Mouse (Mus musculus): ENCODE results near the gene 1700012B09Rik. TPM values are rescaled to one million over a fixed set of nuclear protein-coding genes. Genes with fewer than 3 reads are reported as not detected.

Gene 1700012B09Rik
- polyA plus RNA-seq, 1 experiment from 2014 or later = not detected

- Histone ChIP-seq H3K9ac (no peak overlapping the region), H3K36me3 (no peaks in the 10 kb centered on the region), H3K4me2 (no peak overlapping the region), H3K4me1 (replicated peaks) (no peaks in the 10 kb centered on the region; the same call in 1 of the 2 replicates), H3K9me3 (replicated peaks) (no peaks in the 10 kb centered on the region), H3K27ac (ENCODE audit: poor library complexity, severe bottlenecking) (no peak overlapping the region), H3K27me3 (replicated peaks) (no peaks in the 10 kb centered on the region), H3K4me3 (no peak overlapping the region)
- ATAC-seq (ENCODE audit: insufficient number of reproducible peaks, low FRiP score) = no peak
- WGBS = 76% methylated on average over 4 of the region's 4 CpGs
Measured at GRCm38 (mm10) chr9:14728365-14728764, 42.5 kb downstream of the 1700012B09Rik start.

GRCm38 (mm10) chr9:14726629-14727028, 44.2 kb downstream of the 1700012B09Rik start:
- Histone ChIP-seq H3K9ac (no peak overlapping the region), H3K36me3 (no peaks in the 10 kb centered on the region), H3K4me3 (no peak overlapping the region), H3K4me2 (no peak overlapping the region), H3K4me1 (replicated peaks) (no peaks in the 10 kb centered on the region; the same call in 1 of the 2 replicates), H3K9me3 (replicated peaks) (no peaks in the 10 kb centered on the region), H3K27ac (ENCODE audit: poor library complexity, severe bottlenecking) (no peak overlapping the region), H3K27me3 (replicated peaks) (peaks cover 6% of the 10 kb centered on the region)
- 86% methylated on average over 4 of the region's 4 CpGs for WGBS
- no peak for ATAC-seq (ENCODE audit: insufficient number of reproducible peaks, low FRiP score)

- H3K4me1 ChIP-seq (replicated peaks) = no peaks in the 10 kb centered on the region; the same call in 1 of the 2 replicates
- peaks cover 6% of the 10 kb centered on the region for H3K27me3 ChIP-seq (replicated peaks)
- 72% methylated on average over 6 of the region's 6 CpGs for WGBS
- no peaks in the 10 kb centered on the region for H3K9me3 ChIP-seq (replicated peaks)
- ATAC-seq (ENCODE audit: insufficient number of reproducible peaks, low FRiP score) = no peak
- H3K9ac ChIP-seq = no peak overlapping the region
- H3K36me3 ChIP-seq = no peaks in the 10 kb centered on the region
- no peak overlapping the region for H3K4me3 ChIP-seq
- no peak overlapping the region for H3K4me2 ChIP-seq
- no peak overlapping the region for H3K27ac ChIP-seq (ENCODE audit: poor library complexity, severe bottlenecking)
Measured at GRCm38 (mm10) chr9:14726005-14726404, 44.8 kb downstream of the 1700012B09Rik start.

GRCm38 (mm10) chr9:14724755-14725420, 45.9 kb downstream of the 1700012B09Rik start:
- Histone ChIP-seq H3K27ac (ENCODE audit: poor library complexity, severe bottlenecking) (no peak overlapping the region), H3K27me3 (replicated peaks) (peaks cover 6% of the 10 kb centered on the region), H3K9me3 (replicated peaks) (no peaks in the 10 kb centered on the region), H3K9ac (no peak overlapping the region), H3K36me3 (no peaks in the 10 kb centered on the region), H3K4me1 (replicated peaks) (no peaks in the 10 kb centered on the region), H3K4me3 (no peak overlapping the region), H3K4me2 (no peak overlapping the region)
- no peak for ATAC-seq (ENCODE audit: insufficient number of reproducible peaks, low FRiP score)
- 70% methylated on average over 5 of the region's 5 CpGs for WGBS

GRCm38 (mm10) chr9:14721610-14722009, 49.2 kb downstream of the 1700012B09Rik start:
- Histone ChIP-seq H3K4me2 (no peak overlapping the region), H3K36me3 (no peaks in the 10 kb centered on the region), H3K9me3 (replicated peaks) (no peaks in the 10 kb centered on the region), H3K9ac (no peak overlapping the region), H3K4me1 (replicated peaks) (peaks cover 12% of the 10 kb centered on the region), H3K27me3 (replicated peaks) (peaks cover 9% of the 10 kb centered on the region), H3K4me3 (no peak overlapping the region), H3K27ac (ENCODE audit: poor library complexity, severe bottlenecking) (no peak overlapping the region)
- WGBS = 71% methylated on average over 5 of the region's 5 CpGs
- ATAC-seq (ENCODE audit: insufficient number of reproducible peaks, low FRiP score) = no peak

GRCm38 (mm10) chr9:14720384-14720783, 50.4 kb downstream of the 1700012B09Rik start:
- peaks cover 9% of the 10 kb centered on the region for H3K27me3 ChIP-seq (replicated peaks)
- H3K4me3 ChIP-seq = no peak overlapping the region
- no peak overlapping the region for H3K27ac ChIP-seq (ENCODE audit: poor library complexity, severe bottlenecking)
- H3K4me1 ChIP-seq (replicated peaks) = peaks cover 12% of the 10 kb centered on the region
- WGBS = 70% methylated on average over 2 of the region's 2 CpGs
- H3K9ac ChIP-seq = no peak overlapping the region
- no peaks in the 10 kb centered on the region for H3K9me3 ChIP-seq (replicated peaks)
- H3K4me2 ChIP-seq = no peak overlapping the region
- ATAC-seq (ENCODE audit: insufficient number of reproducible peaks, low FRiP score) = no peak
- no peaks in the 10 kb centered on the region for H3K36me3 ChIP-seq

GRCm38 (mm10) chr9:14718332-14718691, 52.5 kb downstream of the 1700012B09Rik start:
- Histone ChIP-seq H3K4me3 (no peak overlapping the region), H3K4me2 (peak overlapping the region; percentile 54), H3K9ac (no peak overlapping the region), H3K9me3 (replicated peaks) (no peaks in the 10 kb centered on the region), H3K27ac (ENCODE audit: poor library complexity, severe bottlenecking) (no peak overlapping the region; the same call in 1 of the 2 replicates), H3K36me3 (no peaks in the 10 kb centered on the region), H3K27me3 (replicated peaks) (peaks cover 9% of the 10 kb centered on the region), H3K4me1 (replicated peaks) (peaks cover 12% of the 10 kb centered on the region)
- ATAC-seq (ENCODE audit: insufficient number of reproducible peaks, low FRiP score) = no peak

- Histone ChIP-seq H3K36me3 (no peaks in the 10 kb centered on the region), H3K27me3 (replicated peaks) (peaks cover 9% of the 10 kb centered on the region), H3K9ac (0 out of 2 replicates have a peak overlapping the region, but pooled peaks have one; percentile 30), H3K4me2 (peak overlapping the region; percentile 54), H3K4me3 (no peak overlapping the region; the same call in 1 of the 2 replicates), H3K27ac (ENCODE audit: poor library complexity, severe bottlenecking) (no peak overlapping the region; the same call in 1 of the 2 replicates), H3K4me1 (replicated peaks) (peaks cover 12% of the 10 kb centered on the region), H3K9me3 (replicated peaks) (no peaks in the 10 kb centered on the region)
- 22% methylated on average over 14 of the region's 14 CpGs for WGBS
- ATAC-seq (ENCODE audit: insufficient number of reproducible peaks, low FRiP score) = no peak
Measured at GRCm38 (mm10) chr9:14717689-14718331, 53.0 kb downstream of the 1700012B09Rik start.

- peaks cover 3% of the 10 kb centered on the region; the same call in 1 of the 2 replicates for H3K27me3 ChIP-seq (replicated peaks)
- ATAC-seq (ENCODE audit: insufficient number of reproducible peaks, low FRiP score) = no peak
- H3K4me3 ChIP-seq = no peak overlapping the region
- H3K36me3 ChIP-seq = no peaks in the 10 kb centered on the region
- WGBS = 87% methylated on average over 15 of the region's 15 CpGs
- H3K9me3 ChIP-seq (replicated peaks) = no peaks in the 10 kb centered on the region
- H3K27ac ChIP-seq (ENCODE audit: poor library complexity, severe bottlenecking) = no peak overlapping the region
- H3K4me2 ChIP-seq = no peak overlapping the region
- H3K4me1 ChIP-seq (replicated peaks) = peaks cover 12% of the 10 kb centered on the region
- H3K9ac ChIP-seq = no peak overlapping the region
Measured at GRCm38 (mm10) chr9:14715258-14715657, 55.6 kb downstream of the 1700012B09Rik start.

GRCm38 (mm10) chr9:14710910-14711309, 59.9 kb downstream of the 1700012B09Rik start:
- Histone ChIP-seq H3K4me3 (no peak overlapping the region), H3K4me1 (replicated peaks) (peaks cover 4% of the 10 kb centered on the region), H3K27me3 (replicated peaks) (no peaks in the 10 kb centered on the region), H3K4me2 (no peak overlapping the region), H3K36me3 (no peaks in the 10 kb centered on the region), H3K27ac (ENCODE audit: poor library complexity, severe bottlenecking) (no peak overlapping the region), H3K9me3 (replicated peaks) (no peaks in the 10 kb centered on the region), H3K9ac (no peak overlapping the region)
- ATAC-seq (ENCODE audit: insufficient number of reproducible peaks, low FRiP score) = no peak
- 80% methylated on average over 3 of the region's 3 CpGs for WGBS
